Mouse (Mus musculus) megakaryocyte-erythroid progenitor cell, adult 5-6 weeks (primary cell): ENCODE measurements at regions not wholly inside any gene's neighbourhood (a gene's known extent, or its start where the extent isn't known, plus 50 kb on each side); places are given as distances from the start of the nearest gene placed in this dataset.

Source experiments
- ATAC-seq: replicated peaks from 2 replicates; pipeline ENCODE4 v1.8.0; 2016; ENCODE audit warnings: mild to moderate bottlenecking, inconsistent platforms; ENCODE audit not compliant: severe bottlenecking, poor library complexity, low FRiP score, low TSS enrichment

- ATAC-seq, result no peak
Measured at GRCm38 (mm10) chr12:96558824-96559223, 866.8 kb downstream of the Flrt2 start.

GRCm38 (mm10) chr12:96594845-96595244, 902.8 kb downstream of the Flrt2 start:
- no peak for ATAC-seq

- peak; percentile 55; the same call in 1 of the 2 replicates for ATAC-seq
Measured at GRCm38 (mm10) chr12:96615134-96615533, 923.1 kb downstream of the Flrt2 start.

GRCm38 (mm10) chr12:96615850-96616249, 923.8 kb downstream of the Flrt2 start:
- 0 out of 2 replicates have a peak, but pooled peaks have one; percentile 50 for ATAC-seq

- no peak for ATAC-seq
Measured at GRCm38 (mm10) chr12:96617226-96617625, 925.2 kb downstream of the Flrt2 start.
